Mouse (Mus musculus): ENCODE results near the gene Ccdc33. TPM values are rescaled to one million over a fixed set of nuclear protein-coding genes. Genes with fewer than 3 reads are reported as not detected.

Ccdc33 gene
- total and polyA plus RNA-seq, 2 experiments from 2014 or later, result not detected

DNA sequence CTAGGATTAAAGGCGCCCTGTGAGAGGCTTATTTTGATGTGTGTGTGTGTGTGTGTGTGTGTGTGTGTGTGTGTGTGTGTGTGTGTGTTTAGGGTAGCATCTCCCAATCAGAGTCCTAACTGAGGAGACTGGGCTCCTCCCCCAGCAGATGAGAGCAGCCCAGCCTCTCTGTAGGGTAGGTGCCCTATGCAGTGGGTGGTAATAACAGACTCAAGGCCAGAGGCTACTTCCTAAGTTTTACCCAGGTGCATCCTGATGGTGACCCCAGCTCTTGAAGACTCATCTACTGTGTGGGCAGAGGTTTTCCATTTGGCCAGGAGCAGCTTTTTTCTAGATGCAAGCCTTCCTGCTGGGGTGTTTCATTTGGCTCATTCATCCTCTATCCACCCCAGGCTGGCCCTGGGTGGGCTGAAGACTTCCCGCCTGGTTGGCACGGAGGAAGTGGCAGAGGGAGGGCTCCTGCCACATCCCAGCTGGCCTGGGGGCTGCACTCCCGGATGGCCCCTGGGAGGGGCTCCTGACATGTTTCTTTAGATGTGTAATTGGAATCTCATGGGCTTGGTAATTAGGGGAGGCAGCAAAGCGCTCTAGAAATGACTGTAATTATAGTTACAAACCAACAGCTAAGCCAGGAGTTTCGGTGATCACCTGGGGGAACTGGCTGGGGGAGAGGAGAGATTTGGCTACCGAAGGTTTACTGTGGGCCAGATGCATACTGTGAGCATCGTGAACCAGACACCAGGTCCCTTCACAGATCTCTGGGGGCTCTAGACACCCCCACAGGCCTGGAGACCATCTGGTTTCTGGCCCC is 125.6 kb downstream of the Ccdc33 start:
- ATAC-seq (ENCODE audit: insufficient read depth, low read depth) (no peak), DNase-seq (ENCODE audit: low spot score) (no peak)
- Histone ChIP-seq H3K4me2 (ENCODE audit: low read depth, low read length) (no peak overlapping the region), H3K4me1 (ENCODE audit: control insufficient read depth, insufficient read depth) (no peaks in the 10 kb centered on the region), H3K9me3 (replicated peaks; ENCODE audit: control insufficient read depth, low read length) (no peaks in the 10 kb centered on the region), H3K27me3 (ENCODE audit: control insufficient read depth, insufficient read depth, low read length) (0 out of 2 replicates have a peak, but pooled peaks cover 21% of the 10 kb centered on the region), H3K36me3 (replicated peaks; ENCODE audit: control insufficient read depth, insufficient read depth, low read length) (no peaks in the 10 kb centered on the region), H3K27ac (ENCODE audit: low read depth) (no peak overlapping the region), H3K4me3 (ENCODE audit: low read depth, low read length) (no peak overlapping the region), H3K9ac (replicated peaks; ENCODE audit: low read depth, low read length) (no peak overlapping the region)
- WGBS, result 60% methylated on average over 8 of the region's 8 CpGs
- TF ChIP-seq CTCF (IDR thresholded peaks at IDR 0.05; ENCODE audit: low read depth), result no peak
- no peak for TF ChIP-seq EP300 (IDR thresholded peaks at IDR 0.05; ENCODE audit: low read depth)

- Histone ChIP-seq H3K9me3 (replicated peaks; ENCODE audit: control insufficient read depth, low read length) (no peaks in the 10 kb centered on the region), H3K27ac (ENCODE audit: low read depth) (no peak overlapping the region), H3K4me1 (ENCODE audit: control insufficient read depth, insufficient read depth) (no peaks in the 10 kb centered on the region), H3K36me3 (replicated peaks; ENCODE audit: control insufficient read depth, insufficient read depth, low read length) (no peaks in the 10 kb centered on the region), H3K4me3 (ENCODE audit: low read depth, low read length) (no peak overlapping the region), H3K9ac (replicated peaks; ENCODE audit: low read depth, low read length) (no peak overlapping the region), H3K27me3 (ENCODE audit: control insufficient read depth, insufficient read depth, low read length) (peaks cover 15% of the 10 kb centered on the region; the same call in 1 of the 2 replicates), H3K4me2 (ENCODE audit: low read depth, low read length) (no peak overlapping the region)
- WGBS, result 71% methylated on average over 3 of the region's 3 CpGs
- no peak for ATAC-seq (ENCODE audit: insufficient read depth, low read depth)
- TF ChIP-seq CTCF (IDR thresholded peaks at IDR 0.05; ENCODE audit: low read depth) (no peak), EP300 (IDR thresholded peaks at IDR 0.05; ENCODE audit: low read depth) (no peak)
- no peak for DNase-seq (ENCODE audit: low spot score)
Observed at GRCm38 (mm10) chr9:57992060-57992459, 126.6 kb downstream of the Ccdc33 start.

- 29% methylated on average over 10 of the region's 10 CpGs for WGBS
- ATAC-seq (ENCODE audit: insufficient read depth, low read depth), result no peak
- Histone ChIP-seq H3K4me1 (ENCODE audit: control insufficient read depth, insufficient read depth) (no peaks in the 10 kb centered on the region), H3K4me3 (ENCODE audit: low read depth, low read length) (no peak overlapping the region), H3K9me3 (replicated peaks; ENCODE audit: control insufficient read depth, low read length) (no peaks in the 10 kb centered on the region), H3K4me2 (ENCODE audit: low read depth, low read length) (no peak overlapping the region), H3K36me3 (replicated peaks; ENCODE audit: control insufficient read depth, insufficient read depth, low read length) (no peaks in the 10 kb centered on the region), H3K27me3 (ENCODE audit: control insufficient read depth, insufficient read depth, low read length) (no peaks in the 10 kb centered on the region; the same call in 1 of the 2 replicates), H3K9ac (replicated peaks; ENCODE audit: low read depth, low read length) (no peak overlapping the region), H3K27ac (ENCODE audit: low read depth) (no peak overlapping the region)
- DNase-seq (ENCODE audit: low spot score), result no peak
- TF ChIP-seq CTCF (IDR thresholded peaks at IDR 0.05; ENCODE audit: low read depth) (peak; percentile 76), EP300 (IDR thresholded peaks at IDR 0.05; ENCODE audit: low read depth) (no peak)
Observed at GRCm38 (mm10) chr9:57990438-57991110, 128.0 kb downstream of the Ccdc33 start.

DNA sequence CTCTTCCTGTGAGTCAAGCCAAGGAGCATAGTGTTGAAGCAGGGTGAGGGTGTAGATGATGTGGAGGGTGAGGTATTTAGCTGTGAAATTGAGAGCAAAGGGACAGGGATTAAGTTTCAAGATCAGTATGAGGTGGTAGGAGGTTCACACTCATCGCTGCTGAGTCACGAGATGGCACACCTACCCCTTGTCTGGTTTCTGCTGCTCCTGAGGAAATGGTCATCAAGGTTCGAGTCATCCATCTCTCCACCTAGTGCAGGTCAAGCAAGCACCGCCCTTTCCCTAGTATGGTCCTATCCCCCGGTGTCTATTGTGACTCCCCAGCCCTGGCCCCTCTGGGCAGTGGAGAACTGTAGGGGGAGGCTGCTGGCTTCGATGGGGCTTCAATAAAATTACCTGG is 129.3 kb downstream of the Ccdc33 start:
- no peaks in the 10 kb centered on the region for H3K9me3 ChIP-seq (replicated peaks; ENCODE audit: control insufficient read depth, low read length)
- no peaks in the 10 kb centered on the region for H3K4me1 ChIP-seq (ENCODE audit: control insufficient read depth, insufficient read depth)
- TF ChIP-seq EP300 (IDR thresholded peaks at IDR 0.05; ENCODE audit: low read depth) (no peak), CTCF (IDR thresholded peaks at IDR 0.05; ENCODE audit: low read depth) (no peak)
- 73% methylated on average over 6 of the region's 6 CpGs for WGBS
- no peaks in the 10 kb centered on the region for H3K36me3 ChIP-seq (replicated peaks; ENCODE audit: control insufficient read depth, insufficient read depth, low read length)
- DNase-seq (ENCODE audit: low spot score) (no peak), ATAC-seq (ENCODE audit: insufficient read depth, low read depth) (no peak)
- H3K27me3 ChIP-seq (ENCODE audit: control insufficient read depth, insufficient read depth, low read length), result no peaks in the 10 kb centered on the region; the same call in 1 of the 2 replicates
- no peak overlapping the region for H3K9ac ChIP-seq (replicated peaks; ENCODE audit: low read depth, low read length)
- H3K4me2 ChIP-seq (ENCODE audit: low read depth, low read length), result no peak overlapping the region
- H3K27ac ChIP-seq (ENCODE audit: low read depth), result no peak overlapping the region
- H3K4me3 ChIP-seq (ENCODE audit: low read depth, low read length), result no peak overlapping the region

DNA sequence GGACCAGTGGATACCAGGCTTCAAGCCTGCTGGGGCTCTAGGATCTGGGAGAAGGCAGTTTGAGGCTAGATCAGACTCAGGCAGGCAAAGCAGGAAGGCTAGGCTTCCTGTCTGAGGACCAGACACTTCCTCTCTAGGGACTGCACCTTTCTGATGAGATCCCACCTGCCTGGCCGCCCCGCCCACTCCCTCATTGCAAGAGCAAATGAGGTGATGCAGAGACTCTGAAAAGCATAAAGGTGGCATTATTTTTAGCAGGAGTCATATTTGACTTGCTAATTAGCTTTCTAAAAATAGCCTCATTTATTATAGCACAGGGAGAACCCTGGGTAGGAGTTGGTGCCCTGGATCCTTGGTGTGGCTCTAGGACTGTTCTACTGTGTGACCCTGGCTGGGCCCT is 130.5 kb downstream of the Ccdc33 start:
- H3K9ac ChIP-seq (replicated peaks; ENCODE audit: low read depth, low read length), result no peak overlapping the region
- H3K4me2 ChIP-seq (ENCODE audit: low read depth, low read length), result no peak overlapping the region
- H3K27ac ChIP-seq (ENCODE audit: low read depth), result no peak overlapping the region
- H3K4me3 ChIP-seq (ENCODE audit: low read depth, low read length), result no peak overlapping the region
- no peak for TF ChIP-seq EP300 (IDR thresholded peaks at IDR 0.05; ENCODE audit: low read depth)
- TF ChIP-seq CTCF (IDR thresholded peaks at IDR 0.05; ENCODE audit: low read depth), result no peak
- H3K27me3 ChIP-seq (ENCODE audit: control insufficient read depth, insufficient read depth, low read length), result no peaks in the 10 kb centered on the region; the same call in 1 of the 2 replicates
- ATAC-seq (ENCODE audit: insufficient read depth, low read depth) (no peak), DNase-seq (ENCODE audit: low spot score) (no peak)
- no peaks in the 10 kb centered on the region for H3K4me1 ChIP-seq (ENCODE audit: control insufficient read depth, insufficient read depth)
- WGBS, result 81% methylated on average over 2 of the region's 2 CpGs
- H3K9me3 ChIP-seq (replicated peaks; ENCODE audit: control insufficient read depth, low read length), result no peaks in the 10 kb centered on the region
- H3K36me3 ChIP-seq (replicated peaks; ENCODE audit: control insufficient read depth, insufficient read depth, low read length), result no peaks in the 10 kb centered on the region

Data from heart, postnatal 0 days (tissue).